Mouse (Mus musculus) T-cell, adult 66 days (primary cell): ENCODE results near the gene Pcdh15. TPM values are rescaled to one million over a fixed set of nuclear protein-coding genes. Genes with fewer than 3 reads are reported as not detected.

ENCODE experiments used
- total RNA-seq, 2 experiments: library from RNA; stranded (reverse); gene quantifications; 3 replicates in 1 of 2; 4 replicates in 1 of 2; pipeline ENCODE4 v1.2.4; 2023

Gene Pcdh15
- not detected for total RNA-seq

DNA sequence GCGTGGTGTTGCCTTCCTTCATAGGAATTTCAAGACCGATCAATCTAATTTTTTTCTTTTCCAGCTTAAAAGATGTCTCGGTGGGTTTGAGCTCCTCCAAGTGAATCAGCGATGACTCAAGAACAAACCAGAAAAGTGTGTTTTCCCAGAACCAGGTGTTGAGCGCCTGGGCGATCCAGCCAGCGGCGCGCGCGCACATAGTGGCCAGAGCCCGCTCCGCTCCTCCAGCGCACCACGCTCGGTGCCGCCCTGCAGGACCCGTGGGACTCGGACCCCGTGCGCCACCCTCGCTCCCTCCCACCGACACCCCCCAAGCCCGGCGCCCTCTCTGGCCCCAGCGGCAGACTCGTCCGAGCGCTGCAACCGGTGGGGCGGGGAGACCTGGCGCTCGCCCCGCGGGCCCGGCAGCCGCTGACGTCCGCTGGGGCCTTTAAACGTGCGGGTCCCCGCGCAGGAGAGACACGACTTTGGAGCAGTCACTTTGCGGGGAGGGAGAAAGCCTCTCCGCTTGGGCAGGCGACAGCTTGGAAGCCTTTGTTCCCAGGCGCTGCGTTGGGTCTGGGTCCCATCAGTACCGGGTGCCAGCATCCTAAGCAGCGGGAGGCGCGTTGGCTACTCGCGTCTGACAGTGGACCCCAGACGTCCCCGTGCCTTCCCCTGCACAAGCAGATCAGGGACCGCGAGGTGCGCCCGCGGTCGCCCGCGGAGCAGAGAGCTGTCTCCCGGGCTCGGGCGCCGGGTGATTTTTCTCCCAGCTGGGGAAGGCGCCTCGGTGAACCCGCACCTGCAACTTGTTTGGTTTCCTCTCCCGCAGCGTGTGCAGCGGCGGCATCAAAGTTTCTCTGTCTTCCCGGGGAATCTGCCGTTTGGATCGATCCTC is at the start of gene Pcdh15:
TSS of gene Pcdh15 (plus strand) at position 377 of the 880 bp plus-strand sequence.

